Mouse (Mus musculus) ES-Bruce4 (cell line): Measurements from ENCODE around the gene Svop.

Source experiments
- CTCF ChIP-seq: IDR thresholded peaks from one replicate; pipeline ENCODE4 v1.8.1; 2011; ENCODE audit warnings: low read depth, low read length
- EP300 ChIP-seq: IDR thresholded peaks from 2 replicates; pipeline ENCODE4 v1.6.1; 2011; ENCODE audit warnings: low read depth, low read length; ENCODE audit not compliant: insufficient read depth
- POLR2A ChIP-seq: IDR thresholded peaks from one replicate; pipeline ENCODE4 v1.8.1; 2011; ENCODE audit warnings: low read length; ENCODE audit not compliant: insufficient read depth

GRCm38 (mm10) chr5:114131521-114131840 is 40.1 kb upstream of the Svop start:
- TF ChIP-seq POLR2A (no peak), CTCF (no peak), EP300 (peak; percentile 30; the same call in 1 of the 2 replicates)
